Mouse (Mus musculus) olfactory bulb, adult 2 months (tissue): Measurements from ENCODE around the gene Smok3b.

Source experiments
- CTCF ChIP-seq: fragments of 200-500 bp; IDR thresholded peaks from 2 replicates; pipeline ENCODE4 v1.5.1; 2012; ENCODE audit warnings: low read depth, mild to moderate bottlenecking, low read length, moderate library complexity; ENCODE audit not compliant: insufficient read depth
- POLR2A ChIP-seq: fragments of 200-500 bp; IDR thresholded peaks from 2 replicates; pipeline ENCODE4 v1.6.1; 2012; ENCODE audit warnings: mild to moderate bottlenecking, low read depth, low read length, moderate library complexity; ENCODE audit not compliant: insufficient read depth

DNA sequence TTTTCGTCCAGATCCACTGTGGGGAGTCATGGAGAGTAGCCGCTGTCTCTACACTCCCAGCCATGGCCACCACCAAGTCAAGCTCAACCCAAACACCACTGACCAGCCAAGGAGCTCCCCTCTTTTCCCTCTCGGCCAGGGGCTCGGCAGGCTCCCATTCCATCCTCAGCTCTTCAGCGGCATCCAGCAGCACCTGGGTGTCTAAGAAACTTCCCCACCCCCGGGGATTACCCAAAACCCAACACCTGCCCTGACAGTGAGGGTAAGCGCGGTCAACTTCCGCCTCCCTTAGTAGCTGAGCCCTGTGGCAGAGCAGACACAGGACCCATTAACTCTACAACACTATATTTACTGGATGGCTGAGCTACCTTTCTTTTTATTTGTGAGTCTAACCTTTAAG, 60.2 kb downstream of the Smok3b start:
- TF ChIP-seq CTCF (no peak), POLR2A (no peak)
